Mouse (Mus musculus) megakaryocyte, embryonic 14.5 days (primary cell): Measurements from ENCODE around the gene Tstd3.

ENCODE experiments used
- FLI1 ChIP-seq: IDR thresholded peaks from 2 replicates; pipeline ENCODE4 v1.6.1; 2012; ENCODE audit warnings: low read length, inconsistent platforms, mixed read lengths
- GATA1 ChIP-seq: IDR thresholded peaks from 3 replicates; pipeline ENCODE4 v1.6.1; 2012; ENCODE audit warnings: mixed read lengths, low read length, inconsistent platforms, borderline replicate concordance

DNA sequence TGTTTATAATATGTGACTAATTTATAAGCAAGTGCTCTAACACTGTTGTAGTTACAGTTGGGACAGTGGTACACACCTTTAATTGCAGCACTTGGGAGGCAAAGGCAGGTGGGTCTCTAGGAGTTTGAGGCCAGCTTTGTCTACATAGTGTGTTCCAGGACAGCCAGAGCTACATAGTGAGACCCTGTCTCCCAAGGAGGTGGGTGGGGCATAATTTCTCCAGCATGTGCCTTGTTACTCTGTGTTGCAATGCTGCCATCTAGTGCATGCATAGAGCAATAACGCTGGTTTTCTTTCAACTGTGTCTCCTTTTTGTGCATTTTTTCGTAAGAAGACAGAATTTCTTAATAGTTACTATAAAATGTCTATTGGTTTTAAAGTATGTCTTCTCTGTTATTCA is 47.0 kb upstream of the Tstd3 start:
- TF ChIP-seq GATA1 (no peak), FLI1 (no peak)
